Mouse (Mus musculus): ENCODE results near the gene Kctd7.

GRCm38 (mm10) chr5:130116116-130116515, 28.5 kb upstream of the Kctd7 start:
- TF ChIP-seq CTCF (IDR thresholded peaks at IDR 0.05; ENCODE audit: low read depth, low read length) (no peak), GATA1 (IDR thresholded peaks at IDR 0.05; ENCODE audit: borderline replicate concordance, low read length) (no peak), GATA2 (IDR thresholded peaks at IDR 0.05; ENCODE audit: borderline replicate concordance, low read depth, low read length) (no peak), TAL1 (conservative IDR thresholded peaks at IDR 0.05; ENCODE audit: low read depth, low read length) (no peak)

All from G1E (cell line).